Mouse (Mus musculus): Measurements from ENCODE around the gene Plekhh2. TPM values are rescaled to one million over a fixed set of nuclear protein-coding genes. Genes with fewer than 3 reads are reported as not detected.

The Plekhh2 gene
- polyA plus RNA-seq, 1 experiment from 2014 or later: 3.4 TPM

- Histone ChIP-seq H3K9ac (ENCODE audit: low read depth, low read length) (no peak overlapping the region), H3K4me1 (replicated peaks; ENCODE audit: control insufficient read depth, insufficient read depth, low read length) (no peaks in the 10 kb centered on the region), H3K4me2 (replicated peaks; ENCODE audit: low read depth, low read length) (no peak overlapping the region), H3K27me3 (ENCODE audit: control insufficient read depth, insufficient read depth, low read length) (no peaks in the 10 kb centered on the region), H3K9me3 (ENCODE audit: control insufficient read depth, low read length) (no peaks in the 10 kb centered on the region), H3K27ac (ENCODE audit: low read depth, low read length) (no peak overlapping the region), H3K36me3 (ENCODE audit: control insufficient read depth, insufficient read depth, low read length) (no peaks in the 10 kb centered on the region), H3K4me3 (ENCODE audit: low read depth, low read length) (no peak overlapping the region)
- DNase-seq (ENCODE audit: low spot score) (no peak), ATAC-seq (ENCODE audit: low FRiP score) (no peak)
- 87% methylated on average over 6 of the region's 6 CpGs for WGBS
Observed at GRCm38 (mm10) chr17:84616526-84617074, 104.9 kb downstream of the Plekhh2 start.

GRCm38 (mm10) chr17:84617953-84618352 is 106.3 kb downstream of the Plekhh2 start:
- Histone ChIP-seq H3K27ac (ENCODE audit: low read depth, low read length) (no peak overlapping the region), H3K9ac (ENCODE audit: low read depth, low read length) (no peak overlapping the region), H3K4me2 (replicated peaks; ENCODE audit: low read depth, low read length) (no peak overlapping the region), H3K4me1 (replicated peaks; ENCODE audit: control insufficient read depth, insufficient read depth, low read length) (no peaks in the 10 kb centered on the region), H3K9me3 (ENCODE audit: control insufficient read depth, low read length) (no peaks in the 10 kb centered on the region), H3K36me3 (ENCODE audit: control insufficient read depth, insufficient read depth, low read length) (no peaks in the 10 kb centered on the region), H3K27me3 (ENCODE audit: control insufficient read depth, insufficient read depth, low read length) (no peaks in the 10 kb centered on the region), H3K4me3 (ENCODE audit: low read depth, low read length) (no peak overlapping the region)
- WGBS: 93% methylated on average over 6 of the region's 6 CpGs
- DNase-seq (ENCODE audit: low spot score) (no peak), ATAC-seq (ENCODE audit: low FRiP score) (no peak)

GRCm38 (mm10) chr17:84619112-84619511 is 107.4 kb downstream of the Plekhh2 start:
- Histone ChIP-seq H3K27ac (ENCODE audit: low read depth, low read length) (no peak overlapping the region), H3K9ac (ENCODE audit: low read depth, low read length) (no peak overlapping the region), H3K27me3 (ENCODE audit: control insufficient read depth, insufficient read depth, low read length) (no peaks in the 10 kb centered on the region), H3K4me3 (ENCODE audit: low read depth, low read length) (no peak overlapping the region), H3K4me1 (replicated peaks; ENCODE audit: control insufficient read depth, insufficient read depth, low read length) (no peaks in the 10 kb centered on the region), H3K4me2 (replicated peaks; ENCODE audit: low read depth, low read length) (no peak overlapping the region), H3K9me3 (ENCODE audit: control insufficient read depth, low read length) (no peaks in the 10 kb centered on the region), H3K36me3 (ENCODE audit: control insufficient read depth, insufficient read depth, low read length) (no peaks in the 10 kb centered on the region)
- 81% methylated on average over 7 of the region's 7 CpGs for WGBS
- ATAC-seq (ENCODE audit: low FRiP score): no peak
- DNase-seq (ENCODE audit: low spot score): no peak

GRCm38 (mm10) chr17:84620076-84620475 is 108.4 kb downstream of the Plekhh2 start:
- Histone ChIP-seq H3K4me2 (replicated peaks; ENCODE audit: low read depth, low read length) (no peak overlapping the region), H3K9me3 (ENCODE audit: control insufficient read depth, low read length) (no peaks in the 10 kb centered on the region), H3K4me3 (ENCODE audit: low read depth, low read length) (no peak overlapping the region), H3K27me3 (ENCODE audit: control insufficient read depth, insufficient read depth, low read length) (no peaks in the 10 kb centered on the region), H3K36me3 (ENCODE audit: control insufficient read depth, insufficient read depth, low read length) (no peaks in the 10 kb centered on the region), H3K4me1 (replicated peaks; ENCODE audit: control insufficient read depth, insufficient read depth, low read length) (no peaks in the 10 kb centered on the region), H3K9ac (ENCODE audit: low read depth, low read length) (no peak overlapping the region), H3K27ac (ENCODE audit: low read depth, low read length) (no peak overlapping the region)
- DNase-seq (ENCODE audit: low spot score): no peak
- ATAC-seq (ENCODE audit: low FRiP score): no peak
- 88% methylated on average over 3 of the region's 3 CpGs for WGBS

- ATAC-seq (ENCODE audit: low FRiP score): no peak
- Histone ChIP-seq H3K36me3 (ENCODE audit: control insufficient read depth, insufficient read depth, low read length) (no peaks in the 10 kb centered on the region), H3K4me1 (replicated peaks; ENCODE audit: control insufficient read depth, insufficient read depth, low read length) (no peaks in the 10 kb centered on the region), H3K4me2 (replicated peaks; ENCODE audit: low read depth, low read length) (no peak overlapping the region), H3K27ac (ENCODE audit: low read depth, low read length) (no peak overlapping the region), H3K9ac (ENCODE audit: low read depth, low read length) (no peak overlapping the region), H3K27me3 (ENCODE audit: control insufficient read depth, insufficient read depth, low read length) (no peaks in the 10 kb centered on the region), H3K4me3 (ENCODE audit: low read depth, low read length) (no peak overlapping the region), H3K9me3 (ENCODE audit: control insufficient read depth, low read length) (no peaks in the 10 kb centered on the region)
- WGBS: 88% methylated on average over 6 of the region's 6 CpGs
- DNase-seq (ENCODE audit: low spot score): no peak
Observed at GRCm38 (mm10) chr17:84620610-84621009, 108.9 kb downstream of the Plekhh2 start.

DNA sequence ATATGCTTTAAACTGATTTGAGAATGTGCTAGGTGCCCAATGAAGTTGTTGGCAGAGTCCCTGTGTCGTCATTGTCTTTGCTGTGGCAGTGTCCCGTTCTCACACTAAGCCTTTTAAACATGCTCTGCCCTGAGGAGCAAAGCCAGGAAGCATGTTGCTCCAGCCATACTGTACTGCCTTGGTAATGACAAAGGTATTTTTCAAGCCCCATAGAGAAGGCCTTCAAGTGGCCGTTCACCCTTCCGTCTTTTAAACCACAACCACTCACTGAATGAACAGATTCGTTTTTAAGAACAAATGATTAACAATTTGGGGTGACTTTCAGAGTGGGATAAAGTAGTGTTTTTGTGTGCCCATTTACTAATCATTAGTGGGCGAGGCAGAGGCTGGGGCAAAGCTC is 109.5 kb downstream of the Plekhh2 start:
- Histone ChIP-seq H3K27ac (ENCODE audit: low read depth, low read length) (no peak overlapping the region), H3K27me3 (ENCODE audit: control insufficient read depth, insufficient read depth, low read length) (no peaks in the 10 kb centered on the region), H3K9ac (ENCODE audit: low read depth, low read length) (no peak overlapping the region), H3K36me3 (ENCODE audit: control insufficient read depth, insufficient read depth, low read length) (no peaks in the 10 kb centered on the region), H3K4me3 (ENCODE audit: low read depth, low read length) (no peak overlapping the region), H3K4me2 (replicated peaks; ENCODE audit: low read depth, low read length) (no peak overlapping the region), H3K4me1 (replicated peaks; ENCODE audit: control insufficient read depth, insufficient read depth, low read length) (no peaks in the 10 kb centered on the region), H3K9me3 (ENCODE audit: control insufficient read depth, low read length) (no peaks in the 10 kb centered on the region)
- ATAC-seq (ENCODE audit: low FRiP score): no peak
- DNase-seq (ENCODE audit: low spot score): no peak
- 86% methylated on average over 6 of the region's 6 CpGs for WGBS

DNA sequence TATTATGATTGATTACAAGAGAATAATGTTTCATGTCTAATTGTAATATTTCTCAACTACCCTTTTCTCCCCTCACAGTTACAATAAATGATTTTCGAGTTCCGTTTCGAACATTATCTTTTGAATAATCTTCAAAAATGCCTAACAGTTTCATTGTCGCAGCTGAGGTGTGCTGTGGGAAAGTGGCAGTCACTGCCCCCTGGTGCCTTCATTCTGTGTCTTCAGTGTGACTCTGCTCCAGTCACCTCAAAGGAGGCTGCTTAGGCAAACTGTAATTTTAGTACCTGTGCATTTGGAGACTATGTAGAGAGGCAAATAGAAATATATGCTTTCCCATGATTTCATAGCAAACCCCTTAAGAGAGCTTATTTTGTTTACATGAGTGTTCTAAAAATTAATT is 110.3 kb downstream of the Plekhh2 start:
- Histone ChIP-seq H3K9ac (ENCODE audit: low read depth, low read length) (no peak overlapping the region), H3K4me1 (replicated peaks; ENCODE audit: control insufficient read depth, insufficient read depth, low read length) (no peaks in the 10 kb centered on the region), H3K4me2 (replicated peaks; ENCODE audit: low read depth, low read length) (no peak overlapping the region), H3K4me3 (ENCODE audit: low read depth, low read length) (no peak overlapping the region), H3K9me3 (ENCODE audit: control insufficient read depth, low read length) (no peaks in the 10 kb centered on the region), H3K27me3 (ENCODE audit: control insufficient read depth, insufficient read depth, low read length) (no peaks in the 10 kb centered on the region), H3K36me3 (ENCODE audit: control insufficient read depth, insufficient read depth, low read length) (no peaks in the 10 kb centered on the region), H3K27ac (ENCODE audit: low read depth, low read length) (no peak overlapping the region)
- ATAC-seq (ENCODE audit: low FRiP score) (no peak), DNase-seq (ENCODE audit: low spot score) (no peak)
- WGBS: 87% methylated on average over 4 of the region's 4 CpGs

GRCm38 (mm10) chr17:84622873-84623272 is 111.2 kb downstream of the Plekhh2 start:
- DNase-seq (ENCODE audit: low spot score): peak; percentile 20

GRCm38 (mm10) chr17:84626276-84626856 is 114.7 kb downstream of the Plekhh2 start, which contains the start of gene Dync2li1:
Gene Dync2li1, plus strand, starts transcription at chr17:84626496.
- ATAC-seq (ENCODE audit: low FRiP score): peak; percentile 98
- peak; percentile 95 for DNase-seq (ENCODE audit: low spot score)
- WGBS: 2% methylated on average over 24 of the region's 25 CpGs
- H3K27ac ChIP-seq (ENCODE audit: low read depth, low read length): peak within 1 kb of the TSS; percentile 42; the same call in 1 of the 2 replicates
- H3K4me3 ChIP-seq (ENCODE audit: low read depth, low read length): peak within 1 kb of the TSS; percentile 64
- no peaks in the 10 kb centered on the region for H3K27me3 ChIP-seq (ENCODE audit: control insufficient read depth, insufficient read depth, low read length)
- H3K4me1 ChIP-seq (replicated peaks; ENCODE audit: control insufficient read depth, insufficient read depth, low read length): no peaks in the 10 kb centered on the region
- H3K4me2 ChIP-seq (replicated peaks; ENCODE audit: low read depth, low read length): peak within 1 kb of the TSS; percentile 74
- H3K36me3 ChIP-seq (ENCODE audit: control insufficient read depth, insufficient read depth, low read length): no peaks in the 10 kb centered on the region
- no peaks in the 10 kb centered on the region for H3K9me3 ChIP-seq (ENCODE audit: control insufficient read depth, low read length)
- peak within 1 kb of the TSS; percentile 65 for H3K9ac ChIP-seq (ENCODE audit: low read depth, low read length)

More at GRCm38 (mm10) chr17:84622873-84623272, 111.2 kb downstream of the Plekhh2 start:
- H3K4me1 ChIP-seq (replicated peaks; ENCODE audit: control insufficient read depth, insufficient read depth, low read length): no peaks in the 10 kb centered on the region
- H3K9me3 ChIP-seq (ENCODE audit: control insufficient read depth, low read length): no peaks in the 10 kb centered on the region
- H3K36me3 ChIP-seq (ENCODE audit: control insufficient read depth, insufficient read depth, low read length): no peaks in the 10 kb centered on the region
- no peak overlapping the region for H3K9ac ChIP-seq (ENCODE audit: low read depth, low read length)
- 55% methylated on average over 2 of the region's 2 CpGs for WGBS
- H3K4me2 ChIP-seq (replicated peaks; ENCODE audit: low read depth, low read length): no peak overlapping the region
- H3K4me3 ChIP-seq (ENCODE audit: low read depth, low read length): no peak overlapping the region
- ATAC-seq (ENCODE audit: low FRiP score): no peak
- H3K27me3 ChIP-seq (ENCODE audit: control insufficient read depth, insufficient read depth, low read length): no peaks in the 10 kb centered on the region
- H3K27ac ChIP-seq (ENCODE audit: low read depth, low read length): no peak overlapping the region

Measured in hindbrain, embryonic 11.5 days (tissue).